Mouse (Mus musculus) limb, embryonic 14.5 days (tissue): ENCODE measurements around the gene Bckdk. TPM values are rescaled to one million over a fixed set of nuclear protein-coding genes. Genes with fewer than 3 reads are reported as not detected.

Experiments
- ATAC-seq: fragments of 200-750 bp; cut with Nextera tagmentation; 2 replicates; pipeline ENCODE4 v1.8.0; 2017; ENCODE audit warnings: low read depth, moderate number of reproducible peaks, moderate TSS enrichment; ENCODE audit not compliant: low FRiP score
- DNase-seq: peaks from one replicate; pipeline ENCODE4 v3.0.0-alpha.2; 2015; ENCODE audit warnings: low spot score
- H3K27ac ChIP-seq: fragments of 300-500 bp; sonication (generic); replicated peaks from 2 replicates; pipeline ENCODE4 v1.5.1; 2014; ENCODE audit warnings: low read depth, mild to moderate bottlenecking, low read length, moderate library complexity, mixed read lengths
- H3K27me3 ChIP-seq: fragments of 300-500 bp; sonication (generic); 2 replicates; pipeline ENCODE4 v1.6.1; 2014; ENCODE audit warnings: low read length, mixed read lengths; ENCODE audit not compliant: control insufficient read depth, insufficient read depth
- H3K36me3 ChIP-seq: fragments of 300-500 bp; sonication (generic); 2 replicates; pipeline ENCODE4 v1.6.1; 2014; ENCODE audit warnings: mild to moderate bottlenecking, low read length, moderate library complexity, mixed read lengths; ENCODE audit not compliant: control insufficient read depth, insufficient read depth
- H3K4me1 ChIP-seq: fragments of 300-500 bp; sonication (generic); 2 replicates; pipeline ENCODE4 v1.6.1; 2014; ENCODE audit warnings: antibody characterized with exemption, low read length, mixed read lengths; ENCODE audit not compliant: control insufficient read depth, insufficient read depth
- H3K4me2 ChIP-seq: fragments of 300-500 bp; sonication (generic); replicated peaks from 2 replicates; pipeline ENCODE4 v1.6.1; 2014; ENCODE audit warnings: low read depth, mild to moderate bottlenecking, low read length, moderate library complexity; ENCODE audit not compliant: severe bottlenecking
- H3K4me3 ChIP-seq: fragments of 300-500 bp; sonication (generic); replicated peaks from 2 replicates; pipeline ENCODE4 v1.5.1; 2014; ENCODE audit warnings: low read length
- H3K9ac ChIP-seq: fragments of 300-500 bp; sonication (generic); 2 replicates; pipeline ENCODE4 v1.6.1; 2014; ENCODE audit warnings: mild to moderate bottlenecking, low read depth, low read length, moderate library complexity; ENCODE audit not compliant: severe bottlenecking
- H3K9me3 ChIP-seq: fragments of 300-500 bp; sonication (generic); 2 replicates; pipeline ENCODE4 v1.6.1; 2016; ENCODE audit warnings: low read length; ENCODE audit not compliant: control insufficient read depth
- POLR2A ChIP-seq: fragments of 200-500 bp; IDR thresholded peaks from 2 replicates; pipeline ENCODE4 v1.8.0; 2012; ENCODE audit warnings: inconsistent platforms, mild to moderate bottlenecking, moderate library complexity, borderline replicate concordance; ENCODE audit not compliant: insufficient read depth, insufficient read length; ENCODE audit errors: extremely low read depth
- WGBS: fragments of 180-500 bp; shearing (Covaris S2); extraction: QIAGEN DNeasy Blood & Tissue Kit; methylation state at CpG from one replicate; pipeline ENCODE4 v1.1.7; 2014; 5-methylcytosine and 5-hydroxymethylcytosine counted together
- polyA plus RNA-seq, 2 experiments: library from polyadenylated mRNA; depleted of rRNA in 1 of 2; stranded (reverse) in 1 of 2; unstranded in 1 of 2; fragments of >200 nt; fragmentation: Nextera tagmentation in 1 of 2; extraction: Ambion mirVana in 1 of 2; gene quantifications; 2 replicates each; pipeline versions ENCODE4 v1.2.1 to v1.2.3; 2012 to 2014

Bckdk gene
- polyA plus RNA-seq, 2 experiments, result 67.0 to 122 TPM

DNA sequence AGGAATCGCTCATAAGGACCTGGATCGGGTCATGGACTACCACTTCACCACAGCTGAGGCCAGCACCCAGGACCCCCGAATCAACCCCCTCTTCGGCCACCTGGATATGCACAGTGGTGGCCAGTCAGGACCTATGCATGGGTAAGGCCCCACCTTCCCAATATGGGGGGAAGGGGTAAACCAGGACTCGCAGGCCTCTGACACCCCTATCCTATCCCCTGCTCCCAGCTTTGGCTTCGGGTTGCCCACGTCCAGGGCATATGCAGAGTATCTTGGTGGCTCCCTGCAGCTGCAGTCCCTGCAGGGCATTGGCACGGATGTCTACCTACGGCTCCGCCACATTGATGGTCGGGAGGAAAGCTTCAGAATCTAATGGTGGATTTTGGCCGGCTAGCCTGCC is 4.1 kb downstream of the Bckdk start:
- H3K9me3 ChIP-seq, result no peaks in the 10 kb centered on the region
- peaks cover 7% of the 10 kb centered on the region; the same call in 1 of the 2 replicates for H3K4me1 ChIP-seq
- DNase-seq (no peak), ATAC-seq (no peak)
- H3K4me3 ChIP-seq, result no peak overlapping the region
- H3K4me2 ChIP-seq, result no peak overlapping the region
- TF ChIP-seq POLR2A, result no peak
- H3K27me3 ChIP-seq, result no peaks in the 10 kb centered on the region
- H3K36me3 ChIP-seq, result peaks cover 53% of the 10 kb centered on the region
- WGBS, result 93% methylated on average over 12 of the region's 12 CpGs
- no peak overlapping the region for H3K9ac ChIP-seq
- no peak overlapping the region for H3K27ac ChIP-seq

DNA sequence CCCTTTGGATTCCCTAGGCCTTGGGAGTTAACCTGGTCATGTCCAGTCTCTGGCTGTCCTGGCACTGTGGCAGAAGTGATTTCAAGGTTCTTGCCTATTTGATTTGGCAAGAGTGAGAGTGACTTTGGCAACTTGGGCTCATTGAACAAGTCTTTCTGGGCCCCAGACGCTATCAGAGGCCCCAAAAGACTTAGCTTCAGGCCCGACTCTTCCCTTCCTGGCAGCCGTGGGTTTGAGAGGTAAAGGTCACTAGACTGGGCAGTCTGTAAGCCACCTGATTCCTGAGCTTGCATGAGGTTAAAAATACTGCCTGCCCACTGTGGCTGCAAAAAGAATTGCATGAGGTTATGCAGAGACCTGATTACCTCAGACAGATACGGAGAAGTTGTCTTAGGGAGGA is 4.8 kb downstream of the Bckdk start:
- H3K27me3 ChIP-seq, result no peaks in the 10 kb centered on the region
- WGBS, result 90% methylated on average over 4 of the region's 4 CpGs
- no peak for DNase-seq

DNA sequence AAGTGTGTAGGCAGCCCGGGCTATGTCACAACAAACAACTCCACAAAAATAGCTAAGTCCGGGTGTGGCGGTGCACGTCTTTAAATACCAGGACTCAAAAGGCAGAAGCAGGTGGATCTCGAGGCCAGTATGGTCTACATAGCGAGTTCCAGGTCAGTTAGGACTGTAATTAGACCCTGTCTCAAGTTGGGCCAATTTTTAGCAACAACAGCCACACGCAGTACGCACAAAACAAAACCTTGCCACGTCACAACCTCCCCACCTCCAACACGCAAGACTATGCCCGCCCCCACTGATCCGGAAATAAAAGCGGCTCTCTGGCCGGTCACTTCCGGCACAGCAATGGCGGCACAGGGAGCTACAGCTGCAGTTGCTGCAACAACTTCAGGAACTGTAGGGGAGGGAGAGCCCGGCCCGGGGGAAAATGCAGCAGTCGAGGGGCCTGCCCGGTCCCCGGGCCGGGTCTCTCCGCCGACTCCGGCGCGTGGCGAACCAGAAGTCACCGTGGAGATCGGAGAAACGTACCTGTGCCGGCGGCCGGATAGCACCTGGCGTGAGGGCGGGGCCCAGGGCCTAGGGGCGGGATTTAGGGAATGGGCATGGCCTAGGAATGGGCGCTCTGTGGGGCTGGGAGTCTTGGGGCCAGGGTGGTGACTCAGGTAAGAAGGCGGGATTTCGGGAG is 8.4 kb downstream of the Bckdk start, which contains the start of gene Kat8:
TSS of gene Kat8 (plus strand) at position 327 of the 682 bp plus-strand sequence.
- Histone ChIP-seq H3K27me3 (no peaks in the 10 kb centered on the region), H3K4me1 (0 out of 2 replicates have a peak, but pooled peaks cover 6% of the 10 kb centered on the region), H3K27ac (peak within 1 kb of the TSS; percentile 81), H3K9me3 (no peaks in the 10 kb centered on the region), H3K4me2 (peak within 1 kb of the TSS; percentile 67), H3K36me3 (peaks cover 54% of the 10 kb centered on the region), H3K4me3 (peak within 1 kb of the TSS; percentile 58), H3K9ac (peak within 1 kb of the TSS; percentile 62)
- peak; percentile 95 for ATAC-seq
- peak; percentile 93 for DNase-seq
- 2% methylated on average over 40 of the region's 40 CpGs for WGBS
- peak; percentile 62; the same call in 1 of the 2 replicates for TF ChIP-seq POLR2A

More for the DNA sequence above, 4.8 kb downstream of the Bckdk start:
- Histone ChIP-seq H3K9me3 (no peaks in the 10 kb centered on the region), H3K36me3 (peaks cover 53% of the 10 kb centered on the region), H3K9ac (no peak overlapping the region), H3K27ac (no peak overlapping the region), H3K4me2 (no peak overlapping the region), H3K4me3 (no peak overlapping the region), H3K4me1 (peaks cover 10% of the 10 kb centered on the region; the same call in 1 of the 2 replicates)
- no peak for TF ChIP-seq POLR2A
- ATAC-seq, result no peak

DNA sequence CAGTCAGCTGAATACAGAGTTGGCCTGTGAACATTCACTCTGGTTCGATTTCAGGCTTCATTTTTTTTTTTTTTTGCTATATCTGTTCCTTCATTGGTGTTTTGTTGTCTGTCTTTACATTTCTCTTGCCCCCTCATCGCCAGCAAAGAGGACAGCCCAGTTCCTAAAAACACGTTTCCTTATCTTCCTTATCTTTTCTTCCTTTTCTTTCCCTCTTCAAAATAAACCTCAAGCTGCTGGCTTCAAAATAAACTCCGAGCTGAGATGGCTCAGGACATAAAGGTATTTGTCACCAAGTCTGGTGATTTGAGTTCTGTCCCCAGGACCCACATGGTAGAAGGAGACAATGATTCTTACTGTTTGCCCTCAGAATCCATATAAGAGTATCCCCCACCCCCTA is 9.1 kb downstream of the Bckdk start:
- Histone ChIP-seq H3K4me1 (0 out of 2 replicates have a peak, but pooled peaks cover 6% of the 10 kb centered on the region), H3K9me3 (no peaks in the 10 kb centered on the region), H3K27ac (peak overlapping the region; percentile 81; the same call in 1 of the 2 replicates), H3K27me3 (no peaks in the 10 kb centered on the region), H3K4me3 (peak overlapping the region; percentile 58), H3K36me3 (peaks cover 53% of the 10 kb centered on the region), H3K9ac (peak overlapping the region; percentile 62), H3K4me2 (peak overlapping the region; percentile 67)
- no peak for ATAC-seq
- no peak for TF ChIP-seq POLR2A
- 29% methylated on average over 4 of the region's 4 CpGs for WGBS
- no peak for DNase-seq

DNA sequence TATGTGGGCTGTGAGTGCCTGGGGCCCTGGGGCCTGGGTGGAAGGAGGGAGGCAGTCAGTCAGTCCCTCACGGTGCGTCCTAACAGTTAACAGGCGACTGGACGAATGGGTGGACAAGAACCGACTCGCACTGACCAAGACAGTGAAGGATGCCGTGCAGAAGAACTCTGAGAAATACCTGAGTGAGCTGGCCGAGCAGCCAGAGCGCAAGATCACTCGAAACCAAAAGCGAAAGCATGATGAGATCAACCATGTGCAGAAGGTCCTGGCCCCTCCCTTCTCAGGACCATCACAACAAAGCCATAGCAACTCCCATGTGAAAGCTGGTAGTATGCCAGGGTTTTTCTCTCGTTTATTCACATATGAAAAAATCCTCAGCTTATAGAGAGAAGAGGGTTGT is 11.4 kb downstream of the Bckdk start:
- ATAC-seq, result no peak
- H3K36me3 ChIP-seq, result peaks cover 37% of the 10 kb centered on the region
- H3K9ac ChIP-seq, result no peak overlapping the region
- H3K9me3 ChIP-seq, result no peaks in the 10 kb centered on the region
- no peak overlapping the region for H3K4me3 ChIP-seq
- TF ChIP-seq POLR2A, result no peak
- no peaks in the 10 kb centered on the region for H3K27me3 ChIP-seq
- no peak overlapping the region for H3K27ac ChIP-seq
- no peak overlapping the region for H3K4me2 ChIP-seq
- WGBS, result 86% methylated on average over 12 of the region's 12 CpGs
- 0 out of 2 replicates have a peak, but pooled peaks cover 6% of the 10 kb centered on the region for H3K4me1 ChIP-seq
- no peak for DNase-seq
